Mouse (Mus musculus): ENCODE data around the gene Ccn1. TPM values are rescaled to one million over a fixed set of nuclear protein-coding genes. Genes with fewer than 3 reads are reported as not detected.

Ccn1 gene
- polyA plus RNA-seq, 1 experiment, result 15.7 TPM

DNA sequence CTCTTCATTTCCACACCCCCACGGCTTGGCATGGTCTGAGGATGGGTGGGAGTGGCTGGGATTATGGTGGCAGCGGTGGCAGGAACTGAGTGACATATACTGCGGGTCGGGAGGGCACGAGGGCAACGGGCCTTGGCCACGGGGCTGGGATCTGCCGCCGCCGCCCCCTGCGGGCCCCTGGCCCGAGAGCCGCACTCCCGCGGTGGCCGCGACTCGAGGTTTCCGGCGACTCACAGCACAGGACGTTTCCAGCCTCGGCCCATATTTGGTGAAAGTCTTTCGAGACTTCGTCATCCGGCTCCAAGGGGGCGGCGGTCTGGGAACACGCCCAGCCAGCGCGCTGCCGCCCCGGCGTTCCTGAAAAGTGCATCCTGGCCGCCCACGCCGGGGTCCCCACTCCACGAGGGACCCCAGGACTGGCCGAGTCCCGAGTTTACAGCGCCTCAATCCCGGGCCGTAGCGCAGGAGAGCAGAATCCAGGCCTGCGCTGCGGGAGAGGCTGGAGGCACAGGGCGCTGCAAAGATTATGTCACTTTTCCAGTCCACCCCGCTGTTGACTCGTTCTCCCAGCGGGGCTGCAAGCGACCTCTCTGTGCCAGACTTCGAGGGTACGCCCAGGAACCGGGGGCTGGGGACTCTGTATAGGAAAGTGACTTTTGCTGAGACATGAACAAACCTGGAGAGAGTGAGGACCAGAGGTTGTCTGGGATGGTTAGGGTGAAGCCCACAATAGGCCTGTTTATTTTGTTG, 3.6 kb upstream of the Ccn1 start:
- no peak overlapping the region for H3K4me3 ChIP-seq (replicated peaks; ENCODE audit: control insufficient read depth, low read depth, low read length)
- H3K4me1 ChIP-seq (ENCODE audit: control insufficient read depth, insufficient read depth, low read length), result no peaks in the 10 kb centered on the region
- 3% methylated on average over 53 of the region's 53 CpGs for WGBS
- no peak for TF ChIP-seq CTCF (IDR thresholded peaks at IDR 0.05; ENCODE audit: control insufficient read depth, insufficient read depth, low read length)
- TF ChIP-seq POLR2A (IDR thresholded peaks at IDR 0.05; ENCODE audit: borderline replicate concordance, control insufficient read depth, low read depth, low read length), result no peak
- no peak overlapping the region; the same call in 1 of the 2 replicates for H3K27ac ChIP-seq (ENCODE audit: control insufficient read depth, insufficient read depth, low read depth, low read length, poor library complexity)

DNA sequence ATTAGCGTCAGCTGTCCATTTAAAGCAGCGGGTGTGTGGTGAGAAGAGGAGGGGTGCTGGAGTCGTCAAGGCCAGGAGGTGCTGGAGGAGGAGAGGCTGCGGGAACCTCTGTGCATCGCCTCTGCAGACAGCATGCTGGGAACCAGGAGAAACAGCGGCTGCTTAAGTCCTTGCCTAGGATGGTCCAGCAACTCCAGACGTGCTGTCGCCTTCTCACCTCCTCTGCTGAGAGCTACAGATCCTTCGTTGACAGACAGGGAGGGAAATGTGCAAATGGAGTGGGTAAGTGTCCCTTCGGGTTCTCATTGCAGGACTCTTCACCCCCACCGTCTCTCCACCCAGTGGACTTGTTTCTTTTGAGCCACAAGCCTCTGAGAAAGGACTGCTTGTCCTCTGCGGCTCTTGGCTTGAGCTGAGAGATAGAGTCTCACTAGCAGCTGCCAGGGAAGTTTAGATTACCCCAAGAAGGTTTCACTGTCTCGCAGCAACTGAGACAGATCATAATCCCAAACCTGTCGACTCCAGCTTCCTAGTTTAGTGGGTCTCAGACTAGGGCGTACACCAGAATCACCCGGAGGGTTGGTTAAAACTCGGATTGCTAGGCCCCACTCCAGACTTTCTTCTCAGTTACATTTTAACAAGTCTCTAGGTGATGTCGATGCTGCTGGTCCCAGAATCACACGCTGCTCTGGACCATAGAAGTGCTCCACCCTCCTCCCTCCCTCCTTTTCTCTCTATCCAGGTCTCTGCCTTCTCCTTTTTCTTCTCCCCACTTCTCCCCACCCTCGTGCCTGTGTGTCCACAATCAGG, 2.7 kb upstream of the Ccn1 start:
- H3K4me3 ChIP-seq (replicated peaks; ENCODE audit: control insufficient read depth, low read depth, low read length), result no peak overlapping the region
- no peaks in the 10 kb centered on the region for H3K4me1 ChIP-seq (ENCODE audit: control insufficient read depth, insufficient read depth, low read length)
- 18% methylated on average over 20 of the region's 20 CpGs for WGBS
- TF ChIP-seq POLR2A (IDR thresholded peaks at IDR 0.05; ENCODE audit: borderline replicate concordance, control insufficient read depth, low read depth, low read length) (no peak), CTCF (IDR thresholded peaks at IDR 0.05; ENCODE audit: control insufficient read depth, insufficient read depth, low read length) (no peak)
- no peak overlapping the region for H3K27ac ChIP-seq (ENCODE audit: control insufficient read depth, insufficient read depth, low read depth, low read length, poor library complexity)

DNA sequence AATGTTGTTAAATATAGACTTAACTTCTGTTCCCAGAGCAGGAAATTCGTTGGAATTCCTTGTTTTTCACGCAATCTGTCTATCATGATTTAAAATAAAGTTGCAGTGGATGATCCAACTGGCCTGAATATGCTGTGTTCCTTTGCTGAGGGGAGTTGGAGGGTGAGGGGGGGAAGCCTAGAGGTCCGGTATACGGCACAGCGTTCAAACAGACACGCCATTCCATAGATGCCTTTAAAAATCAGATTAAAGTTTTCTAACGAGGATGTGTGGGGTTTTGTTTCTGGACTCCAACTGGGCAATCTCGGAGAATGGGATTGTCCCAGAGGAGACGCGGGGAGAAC, 2.2 kb upstream of the Ccn1 start:
- 20% methylated on average over 10 of the region's 10 CpGs for WGBS
- Histone ChIP-seq H3K27ac (ENCODE audit: control insufficient read depth, insufficient read depth, low read depth, low read length, poor library complexity) (no peak overlapping the region), H3K4me1 (ENCODE audit: control insufficient read depth, insufficient read depth, low read length) (no peaks in the 10 kb centered on the region), H3K4me3 (replicated peaks; ENCODE audit: control insufficient read depth, low read depth, low read length) (no peak overlapping the region)
- TF ChIP-seq CTCF (IDR thresholded peaks at IDR 0.05; ENCODE audit: control insufficient read depth, insufficient read depth, low read length), result no peak
- no peak for TF ChIP-seq POLR2A (IDR thresholded peaks at IDR 0.05; ENCODE audit: borderline replicate concordance, control insufficient read depth, low read depth, low read length)

DNA sequence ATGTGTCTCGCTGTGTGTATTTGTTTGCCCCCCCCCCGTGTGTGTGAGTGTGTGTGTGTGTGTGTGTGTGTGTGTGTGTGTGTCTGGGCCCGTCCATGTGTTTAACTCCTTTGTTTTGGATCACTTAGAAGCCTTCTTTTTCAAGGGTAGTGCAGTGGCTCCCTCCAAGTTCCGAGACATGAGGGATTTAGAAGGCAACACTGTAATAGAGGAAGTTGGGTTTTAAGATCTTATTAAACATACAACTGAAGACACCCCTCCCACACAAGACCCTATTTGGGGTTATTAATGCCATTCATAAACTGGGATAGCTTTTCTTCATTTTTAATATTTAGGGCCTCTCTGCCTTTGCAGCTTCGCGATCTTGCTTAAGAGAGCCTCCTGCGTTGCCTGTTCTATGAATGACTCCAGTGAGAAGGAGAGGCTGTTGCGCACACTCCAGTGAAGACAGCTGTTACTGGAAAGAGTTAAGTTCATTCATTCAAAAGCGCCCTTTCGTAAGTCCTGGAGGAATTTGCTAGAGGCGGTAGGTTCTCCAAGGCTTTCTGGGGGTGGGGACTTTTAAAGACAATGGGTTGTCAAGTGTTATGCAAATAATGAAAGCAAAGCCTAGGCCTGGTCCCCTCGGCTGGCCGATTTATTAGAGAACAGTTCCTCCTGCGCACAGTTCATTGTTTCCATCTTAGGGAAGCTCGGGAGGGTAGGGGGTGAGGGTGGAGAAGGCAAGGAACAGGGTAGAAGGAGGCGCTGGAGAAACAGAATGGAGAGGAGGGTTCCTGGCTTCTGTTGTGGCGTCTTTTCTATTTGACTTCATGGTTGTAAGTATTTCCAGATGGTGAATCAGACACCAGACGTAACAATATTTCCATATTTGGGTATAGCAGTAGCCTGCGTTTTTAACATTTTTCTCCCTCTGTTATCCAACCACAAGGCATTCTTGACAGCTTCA, 1.5 kb upstream of the Ccn1 start:
- Histone ChIP-seq H3K4me1 (ENCODE audit: control insufficient read depth, insufficient read depth, low read length) (no peaks in the 10 kb centered on the region), H3K4me3 (replicated peaks; ENCODE audit: control insufficient read depth, low read depth, low read length) (no peak overlapping the region), H3K27ac (ENCODE audit: control insufficient read depth, insufficient read depth, low read depth, low read length, poor library complexity) (no peak overlapping the region; the same call in 1 of the 2 replicates)
- no peak for TF ChIP-seq POLR2A (IDR thresholded peaks at IDR 0.05; ENCODE audit: borderline replicate concordance, control insufficient read depth, low read depth, low read length)
- no peak for TF ChIP-seq CTCF (IDR thresholded peaks at IDR 0.05; ENCODE audit: control insufficient read depth, insufficient read depth, low read length)
- WGBS, result 10% methylated on average over 19 of the region's 19 CpGs

DNA sequence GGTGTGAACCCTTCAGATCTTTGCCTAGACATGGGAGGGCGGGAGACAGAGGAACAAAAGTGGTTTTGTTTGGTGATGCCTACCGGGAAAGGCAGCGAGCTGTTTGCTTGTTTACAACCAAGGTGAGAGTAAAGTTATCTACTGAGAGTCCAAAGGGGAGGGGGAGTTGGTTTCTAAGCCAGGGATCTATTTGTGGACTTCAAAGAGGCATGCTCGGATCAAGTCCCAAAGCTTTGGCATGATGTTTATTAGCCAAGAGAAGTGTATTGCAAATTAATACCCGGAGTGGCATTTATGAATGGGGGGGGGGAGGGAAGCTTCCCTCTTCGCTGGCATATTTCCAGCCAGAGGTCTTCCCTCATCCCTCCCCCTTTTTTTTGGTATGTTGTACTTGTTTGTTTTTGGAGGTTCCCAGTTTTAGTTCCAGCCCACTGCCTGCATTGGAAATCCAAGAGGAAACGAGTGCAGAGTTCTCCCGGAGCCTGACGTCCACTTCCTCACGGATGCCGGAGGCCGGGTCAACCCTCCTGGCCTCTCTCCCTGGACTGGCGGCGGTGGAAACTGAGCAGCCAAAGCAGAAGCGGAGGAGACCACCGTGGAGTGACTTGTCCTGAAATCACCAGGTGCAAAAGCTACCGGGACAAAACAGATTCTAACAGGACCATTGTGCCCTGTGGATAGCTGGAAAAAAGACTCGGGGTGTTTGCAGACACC, 674 bp upstream of the Ccn1 start:
- Histone ChIP-seq H3K4me3 (replicated peaks; ENCODE audit: control insufficient read depth, low read depth, low read length) (no peak overlapping the region), H3K27ac (ENCODE audit: control insufficient read depth, insufficient read depth, low read depth, low read length, poor library complexity) (no peak overlapping the region), H3K4me1 (ENCODE audit: control insufficient read depth, insufficient read depth, low read length) (no peaks in the 10 kb centered on the region)
- 3% methylated on average over 18 of the region's 18 CpGs for WGBS
- no peak for TF ChIP-seq POLR2A (IDR thresholded peaks at IDR 0.05; ENCODE audit: borderline replicate concordance, control insufficient read depth, low read depth, low read length)
- no peak for TF ChIP-seq CTCF (IDR thresholded peaks at IDR 0.05; ENCODE audit: control insufficient read depth, insufficient read depth, low read length)

DNA sequence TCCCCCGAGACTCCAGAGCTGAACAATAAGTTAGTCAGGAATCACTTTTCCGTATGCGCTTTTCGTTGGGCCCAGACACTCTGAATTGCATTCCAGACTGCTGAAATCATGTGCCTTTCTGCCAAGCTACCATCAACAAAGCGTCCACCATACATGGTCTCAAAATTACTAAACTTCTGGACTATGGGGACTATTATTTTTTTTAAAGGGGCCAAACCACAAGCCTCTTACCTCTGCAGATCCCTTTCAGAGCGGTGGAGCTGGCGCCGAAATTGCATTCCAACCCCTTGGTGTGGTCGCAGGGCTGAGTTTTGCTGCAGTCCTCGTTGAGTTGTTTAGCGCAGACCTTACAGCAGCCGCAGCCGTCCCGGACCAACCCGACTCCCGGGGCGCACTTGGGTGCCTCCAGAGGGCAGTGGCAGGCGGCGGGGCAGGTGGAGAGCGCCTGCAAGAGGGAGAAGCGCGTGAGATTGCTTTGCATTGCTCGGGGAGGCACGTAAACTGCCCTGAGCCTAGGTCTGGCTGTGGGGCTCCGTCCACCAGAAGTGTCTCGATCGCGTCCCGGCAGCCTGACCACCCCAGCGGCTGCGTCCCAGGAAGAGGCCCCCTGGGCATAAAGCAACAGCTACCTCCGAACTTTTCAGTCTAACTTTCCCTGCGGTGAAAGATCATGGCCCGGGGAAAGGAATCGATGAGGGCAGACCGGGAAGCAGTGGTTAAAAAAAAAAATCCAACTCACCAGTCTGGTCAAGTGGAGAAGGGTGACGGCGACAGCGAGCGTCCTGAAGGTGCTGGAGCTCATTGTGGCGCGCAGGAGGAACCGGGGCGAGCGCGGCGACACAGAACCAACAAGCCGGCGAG, 560 bp downstream of the Ccn1 start:
- no peaks in the 10 kb centered on the region for H3K4me1 ChIP-seq (ENCODE audit: control insufficient read depth, insufficient read depth, low read length)
- H3K27ac ChIP-seq (ENCODE audit: control insufficient read depth, insufficient read depth, low read depth, low read length, poor library complexity), result no peak overlapping the region
- WGBS, result 2% methylated on average over 49 of the region's 49 CpGs
- no peak overlapping the region for H3K4me3 ChIP-seq (replicated peaks; ENCODE audit: control insufficient read depth, low read depth, low read length)
- TF ChIP-seq CTCF (IDR thresholded peaks at IDR 0.05; ENCODE audit: control insufficient read depth, insufficient read depth, low read length) (no peak), POLR2A (IDR thresholded peaks at IDR 0.05; ENCODE audit: borderline replicate concordance, control insufficient read depth, low read depth, low read length) (no peak)
